ENCODE assay signal across 9 mouse cellular contexts in the genomic region with DNA sequence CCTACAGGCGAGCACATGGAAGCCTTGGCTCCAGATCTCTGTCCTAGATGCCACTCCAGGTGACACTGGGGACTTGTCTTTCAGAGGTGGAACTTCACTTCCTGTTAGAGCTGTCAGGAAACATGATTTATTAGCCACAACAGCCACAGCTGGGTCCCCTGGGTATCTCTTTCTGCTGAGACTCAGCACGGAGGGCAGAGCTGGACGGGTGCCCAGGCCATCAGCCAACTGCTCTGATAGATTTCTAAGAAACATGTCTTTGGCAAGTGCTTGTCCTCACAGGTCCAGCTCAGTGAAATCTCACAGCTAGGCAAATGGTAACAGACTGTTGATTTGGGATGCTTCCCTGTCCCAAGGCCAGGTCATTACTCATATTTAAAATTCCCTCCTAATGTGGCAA. TPM values are rescaled to one million over a fixed set of nuclear protein-coding genes. Genes with fewer than 3 reads are reported as not detected.
DNase-seq lines count a peak whose midpoint lies in the region; ATAC-seq and TF ChIP-seq lines count a peak whose summit lies in the region.
"Had no signal": no experiment of that assay in that cellular context is flagged by ENCODE, and none has a peak within 500 bp of the region (broad histone marks: within the 10 kb centered on the region; RNA-seq: fewer than 3 reads in every experiment).

No protein-coding gene starts in this region.

- no peaks in the 10 kb centered on the region for H3K36me3 ChIP-seq in midbrain, embryonic 14.5 days (ENCODE audit: control insufficient read depth, insufficient read depth, low read length)
- H3K36me3 ChIP-seq in midbrain, embryonic 11.5 days (ENCODE audit: control insufficient read depth, insufficient read depth, low read length): no peaks in the 10 kb centered on the region
- no peaks in the 10 kb centered on the region for H3K36me3 ChIP-seq in forebrain, embryonic 10.5 days (replicated peaks)

- no peak for ATAC-seq in cerebellum, adult (ENCODE audit: insufficient number of reproducible peaks, low FRiP score, low TSS enrichment)
- ATAC-seq in midbrain, embryonic 14.5 days (ENCODE audit: low FRiP score, low TSS enrichment): no peak
- ATAC-seq in midbrain, embryonic 11.5 days (ENCODE audit: low FRiP score): no peak

- peak; percentile 49 to 61 for DNase-seq in cerebellum, adult 2 months
- DNase-seq in midbrain, embryonic 14.5 days: peak; percentile 61
- DNase-seq in midbrain, embryonic 11.5 days (ENCODE audit: low spot score, missing footprints): no peak
- DNase-seq in gastrocnemius, postnatal 10 days: peak; percentile 82
- DNase-seq in lung, postnatal 14 days: peak; percentile 48
- DNase-seq in yolk sac, embryonic 10.5 days (ENCODE audit: low spot score): no peak
- no peak for DNase-seq in forebrain, embryonic 10.5 days (ENCODE audit: extremely low spot score, low spot score)

- H3K4me2 ChIP-seq in midbrain, embryonic 14.5 days (ENCODE audit: low read length): no peak overlapping the region
- H3K4me2 ChIP-seq in midbrain, embryonic 11.5 days: no peak overlapping the region

- H3K27ac ChIP-seq in cerebellum, adult 2 months (ENCODE audit: insufficient read depth, low read length): no peak overlapping the region
- H3K27ac ChIP-seq in midbrain, embryonic 14.5 days (replicated peaks; ENCODE audit: low read depth, low read length): no peak overlapping the region
- H3K27ac ChIP-seq in midbrain, embryonic 11.5 days (ENCODE audit: low read depth, low read length): no peak overlapping the region
- H3K27ac ChIP-seq in forebrain, embryonic 10.5 days: no peak overlapping the region

- H3K9ac ChIP-seq in midbrain, embryonic 14.5 days (replicated peaks; ENCODE audit: low read length): no peak overlapping the region
- no peak overlapping the region for H3K9ac ChIP-seq in midbrain, embryonic 11.5 days (ENCODE audit: low read length)

- no peaks in the 10 kb centered on the region for H3K27me3 ChIP-seq in cerebellum, adult 2 months (ENCODE audit: control insufficient read depth, insufficient read depth, low read length)
- no peaks in the 10 kb centered on the region for H3K27me3 ChIP-seq in midbrain, embryonic 14.5 days (ENCODE audit: control insufficient read depth, insufficient read depth, low read length)
- H3K27me3 ChIP-seq in midbrain, embryonic 11.5 days (ENCODE audit: control insufficient read depth, insufficient read depth, low read length): no peaks in the 10 kb centered on the region
- H3K27me3 ChIP-seq in forebrain, embryonic 10.5 days (ENCODE audit: poor library complexity, severe bottlenecking): peaks cover 4% of the 10 kb centered on the region; the same call in 1 of the 2 replicates

- TF ChIP-seq CTCF in cerebellum, adult 2 months (IDR thresholded peaks at IDR 0.05; ENCODE audit: borderline replicate concordance, insufficient read depth, low read depth, low read length): no peak

- no peaks in the 10 kb centered on the region for H3K9me3 ChIP-seq in midbrain, embryonic 14.5 days (ENCODE audit: control insufficient read depth, low read length)
- H3K9me3 ChIP-seq in midbrain, embryonic 11.5 days (ENCODE audit: control insufficient read depth, low read length): no peaks in the 10 kb centered on the region
- H3K9me3 ChIP-seq in forebrain, embryonic 10.5 days: no peaks in the 10 kb centered on the region

- H3K4me3 ChIP-seq in cerebellum, adult 2 months (replicated peaks; ENCODE audit: insufficient read depth, low read depth, low read length): no peak overlapping the region
- no peak overlapping the region for H3K4me3 ChIP-seq in midbrain, embryonic 14.5 days (replicated peaks; ENCODE audit: low read depth, low read length)
- H3K4me3 ChIP-seq in midbrain, embryonic 11.5 days (ENCODE audit: low read depth, low read length): no peak overlapping the region
- H3K4me3 ChIP-seq in forebrain, embryonic 10.5 days: no peak overlapping the region

- 3% methylated on average over 3 of the region's 3 CpGs for WGBS in cerebellum, adult 2 months
- WGBS in midbrain, embryonic 14.5 days: 73% methylated on average over 3 of the region's 3 CpGs
- 91% methylated on average over 3 of the region's 3 CpGs for WGBS in midbrain, embryonic 11.5 days
- WGBS in forebrain, embryonic 10.5 days: 95% methylated on average over 3 of the region's 3 CpGs

- TF ChIP-seq POLR2A in cerebellum, adult 2 months (IDR thresholded peaks at IDR 0.05; ENCODE audit: borderline replicate concordance, insufficient read depth, low read length): no peak

- H3K4me1 ChIP-seq in cerebellum, adult 2 months (ENCODE audit: control insufficient read depth, insufficient read depth, low read length): 0 out of 2 replicates have a peak, but pooled peaks cover 4% of the 10 kb centered on the region
- no peaks in the 10 kb centered on the region for H3K4me1 ChIP-seq in midbrain, embryonic 14.5 days (ENCODE audit: control insufficient read depth, insufficient read depth, low read length)
- H3K4me1 ChIP-seq in midbrain, embryonic 11.5 days (ENCODE audit: control insufficient read depth, insufficient read depth, low read length): no peaks in the 10 kb centered on the region
- H3K4me1 ChIP-seq in forebrain, embryonic 10.5 days: peaks cover 5% of the 10 kb centered on the region; the same call in 1 of the 2 replicates

RNA-seq across cellular contexts. Expression of gene Arhgap35, which starts 24.2 kb away (rescaled TPM):
- polyA plus RNA-seq in cerebellum, adult 2 months (2012; rRNA removed): 52.0 and 55.3 TPM in 2 replicates
- 35.4 and 41.5 TPM in 2 replicates for polyA plus RNA-seq in midbrain, embryonic 14.5 days (2014; fragmentation: Nextera tagmentation; extraction: Ambion mirVana)
- 32.5 and 33.3 TPM in 2 replicates for polyA plus RNA-seq in midbrain, embryonic 11.5 days (2014; fragmentation: Nextera tagmentation; extraction: Ambion mirVana)
- 10 to 100 TPM; 30.5 to 36.6 TPM for total RNA-seq in gastrocnemius, postnatal 10 days (2021)
- polyA plus RNA-seq in forebrain, embryonic 10.5 days (2016; fragmentation: Nextera tagmentation; extraction: Ambion mirVana): 30.3 and 32.2 TPM in 2 replicates

RNA-seq across cellular contexts. Expression of gene Ceacam15, which starts 36.5 kb away (rescaled TPM):
- polyA plus RNA-seq in cerebellum, adult 2 months (2012; rRNA removed): 0.08 TPM in 1 of 2 replicates, not detected in the other
- not detected in 2 replicates for polyA plus RNA-seq in midbrain, embryonic 14.5 days (2014; fragmentation: Nextera tagmentation; extraction: Ambion mirVana)
- polyA plus RNA-seq in midbrain, embryonic 11.5 days (2014; fragmentation: Nextera tagmentation; extraction: Ambion mirVana): not detected in 2 replicates
- not detected for total RNA-seq in gastrocnemius, postnatal 10 days (2021)
- not detected in 2 replicates for polyA plus RNA-seq in forebrain, embryonic 10.5 days (2016; fragmentation: Nextera tagmentation; extraction: Ambion mirVana)
- total RNA-seq: left cerebral cortex, postnatal 14 days had no signal

Comparison
In these comparisons a context has a peak if more than half of its experiments do, and no peak if none do; other contexts are left out.
1. DNase-seq: peak in cerebellum, adult 2 months (2 of 2), midbrain, embryonic 14.5 days (single experiment), gastrocnemius, postnatal 10 days (single experiment) and lung, postnatal 14 days (single experiment); none in midbrain, embryonic 11.5 days (single experiment), yolk sac, embryonic 10.5 days (single experiment) and forebrain, embryonic 10.5 days (single experiment).